Mouse (Mus musculus) heart, postnatal 10 days (tissue): ENCODE results near the gene Ift172. TPM values are rescaled to one million over a fixed set of nuclear protein-coding genes. Genes with fewer than 3 reads are reported as not detected.
"Not testable (repeated sequence)": the region's sequence is repeated elsewhere in the genome, so short reads cannot be mapped to it uniquely, and the experiment has no call there.

Experiments
- DNase-seq, 2 experiments: peaks; one replicate each; pipeline ENCODE4 v3.0.0; 2021
- intact Hi-C: fragments of 180-260 bp; cut with DNase I; formaldehyde crosslinking; loops from one replicate; pipeline ENCODE4 v1.15.1; 2025
- total RNA-seq, 2 experiments: library from RNA; stranded (reverse); gene quantifications; 2 replicates each; pipeline ENCODE4 v1.2.3; 2021

Gene Ift172
- total RNA-seq, 2 experiments from 2014 or later, result 34.1 to 40.4 TPM

GRCm38 (mm10) chr5:31219474-31219873, 71.4 kb downstream of the Ift172 start:
- intact Hi-C loops, result loop anchor here (1.0 to 2.0 kb wide), 2 partner anchors 17 to 109 kb away; partner anchors contain the start of gene Zfp513
- no peak for DNase-seq

DNA sequence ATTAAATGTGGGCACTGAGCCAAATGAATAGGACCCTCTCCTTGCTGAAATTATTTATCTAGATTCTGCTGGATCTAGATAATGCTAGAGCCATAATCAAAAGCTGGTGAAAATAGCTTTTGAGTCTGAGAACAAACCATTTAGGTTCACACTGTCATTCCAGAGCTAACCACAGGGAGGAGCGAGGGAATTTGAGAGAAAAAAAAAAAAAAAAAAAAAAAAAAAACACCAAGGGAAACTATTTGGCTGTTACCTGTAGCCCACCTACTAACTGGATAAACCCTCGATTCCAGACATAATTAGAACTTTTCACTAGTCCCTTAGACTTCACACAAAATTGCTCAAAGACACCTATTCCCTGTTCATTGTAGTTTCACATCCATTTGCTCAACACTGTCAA, 71.8 kb downstream of the Ift172 start:
- intact Hi-C loops, result loop anchor here (1.0 to 2.0 kb wide), 2 partner anchors 16 to 109 kb away; partner anchors contain the start of gene Zfp513

GRCm38 (mm10) chr5:31218294-31218693, 72.6 kb downstream of the Ift172 start:
- intact Hi-C loops, result loop anchor here (2.0 kb wide), 1 partner anchor 15 kb away; the partner anchor contains the start of gene Zfp513
- no peak for DNase-seq

More for the DNA sequence above, 71.8 kb downstream of the Ift172 start:
- DNase-seq, result peak in 1 of 2 experiments; percentile 45

GRCm38 (mm10) chr5:31216554-31216953, 74.4 kb downstream of the Ift172 start:
- intact Hi-C loops, DNase-seq: not testable (repeated sequence)

DNA sequence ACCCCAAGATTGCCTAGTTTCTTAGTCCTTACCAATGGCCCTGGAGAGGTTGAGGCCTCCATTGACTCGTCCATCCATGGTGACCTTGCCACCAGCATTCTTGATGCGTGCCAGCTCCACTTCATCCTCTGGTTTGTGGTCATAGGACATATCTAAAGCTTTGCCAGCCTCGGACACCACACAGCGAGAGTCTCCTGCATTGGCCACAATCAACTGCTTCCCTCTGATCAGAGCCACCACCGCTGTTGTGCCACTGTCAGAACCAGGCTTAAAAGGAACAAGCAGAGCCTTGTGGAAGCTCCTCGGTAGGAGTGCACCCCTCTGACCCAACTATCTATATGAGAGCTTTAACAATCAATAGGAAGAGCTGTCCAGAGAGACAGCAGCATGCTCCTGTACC, 86.5 kb downstream of the Ift172 start:
- no peak for DNase-seq
- intact Hi-C loops, result no loop called here

DNA sequence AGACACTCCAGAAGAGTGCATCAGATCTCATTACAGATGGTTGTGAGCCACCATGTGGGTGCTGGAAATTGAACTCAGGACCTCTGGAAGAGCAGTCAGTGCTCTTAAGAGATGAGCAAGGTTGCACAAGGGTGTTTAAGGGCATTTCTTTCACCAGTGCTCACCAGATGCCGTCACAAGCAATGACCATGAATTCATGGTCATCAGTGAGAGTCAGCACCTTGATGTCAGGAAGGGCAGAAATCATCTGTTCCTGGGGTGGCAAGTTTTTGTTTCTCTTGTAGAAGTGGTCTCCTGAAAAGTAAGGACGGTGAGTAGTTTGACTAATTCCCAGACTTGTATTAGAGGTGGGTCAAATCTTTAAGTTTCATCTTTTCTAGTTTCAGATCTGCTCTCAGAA, 87.0 kb downstream of the Ift172 start:
- intact Hi-C loops, result loop anchor here (2.0 kb wide), 1 partner anchor 15 kb away; no protein-coding TSS in a partner anchor

More for the DNA sequence above, 87.0 kb downstream of the Ift172 start:
- DNase-seq, result no peak

Other genes with a start within 250 kb of the Ift172 start
- gene Atraid, start 242.8 kb downstream of the Ift172 start, total RNA-seq, result 10 to 100 TPM; 62.7 to 64.1 TPM
- 1 to 10 TPM; 4.7 to 4.8 TPM for gene Slc5a6, start 242.2 kb downstream of the Ift172 start, total RNA-seq
- 10 to 100 TPM; 19.1 to 21.7 TPM for gene Cad, start 236.3 kb downstream of the Ift172 start, total RNA-seq
- gene Dnajc5g, start 184.8 kb downstream of the Ift172 start, total RNA-seq, result not detected
- gene Slc30a3, start 182.9 kb downstream of the Ift172 start, total RNA-seq, result under 1 TPM in 1 of 2 experiments, not detected in 1; 0.25 TPM
- gene Trim54, start 174.4 kb downstream of the Ift172 start, total RNA-seq, result 10 to 100 TPM; 67.3 to 78.0 TPM
- gene Ucn, start 152.3 kb downstream of the Ift172 start, total RNA-seq, result not detected
- gene Mpv17, start 136.9 kb downstream of the Ift172 start, total RNA-seq, result 10 to 100 TPM; 52.1 to 59.3 TPM
- 1 to 10 TPM in 1 of 2 experiments, under 1 TPM in 1; 0.38 to 1.6 TPM for gene Gm29609, start 111.2 kb downstream of the Ift172 start, total RNA-seq
- 10 to 100 TPM; 45.1 to 48.3 TPM for gene Gtf3c2, start 111.0 kb downstream of the Ift172 start, total RNA-seq
- gene Snx17, start 97.9 kb downstream of the Ift172 start, total RNA-seq, result 10 to 100 TPM; 80.0 to 80.7 TPM
- 10 to 100 TPM; 44.8 to 45.2 TPM for gene Eif2b4, start 97.7 kb downstream of the Ift172 start, total RNA-seq
- gene Zfp513, start 88.8 kb downstream of the Ift172 start, total RNA-seq, result 10 to 100 TPM; 12.7 to 12.9 TPM
- gene Ppm1g, start 70.4 kb downstream of the Ift172 start, total RNA-seq, result 10 to 100 TPM; 70.1 to 86.9 TPM
- gene Nrbp1, start 50.3 kb downstream of the Ift172 start, total RNA-seq, result 10 to 100 TPM; 83.8 to 85.2 TPM
- gene Gm9970, start 49.9 kb downstream of the Ift172 start, total RNA-seq, result 1 to 10 TPM in 1 of 2 experiments, not detected in 1; 1.0 TPM
- gene Krtcap3, start 39.4 kb downstream of the Ift172 start, total RNA-seq, result 1 to 10 TPM; 2.1 to 2.5 TPM
- gene Fndc4, start 5.0 kb upstream of the Ift172 start, total RNA-seq, result 10 to 100 TPM in 1 of 2 experiments, 1 to 10 TPM in 1; 3.6 to 10.3 TPM
- gene Gckr, start 6.3 kb upstream of the Ift172 start, total RNA-seq, result not detected
- 10 to 100 TPM; 20.5 to 23.6 TPM for gene Zfp512, start 161.3 kb upstream of the Ift172 start, total RNA-seq
- under 1 TPM; 0.22 to 0.32 TPM for gene 4930548H24Rik, start 194.6 kb upstream of the Ift172 start, total RNA-seq
- 10 to 100 TPM; 22.1 to 24.5 TPM for gene Gpn1, start 203.6 kb upstream of the Ift172 start, total RNA-seq
- gene Slc4a1ap, start 235.9 kb upstream of the Ift172 start, total RNA-seq, result 10 to 100 TPM; 19.2 to 23.2 TPM
- gene Supt7l, start 236.7 kb upstream of the Ift172 start, total RNA-seq, result 10 to 100 TPM; 15.8 to 16.1 TPM